Mouse (Mus musculus): Measurements from ENCODE around the gene Tmcc2. TPM values are rescaled to one million over a fixed set of nuclear protein-coding genes. Genes with fewer than 3 reads are reported as not detected.

Gene Tmcc2
- polyA plus RNA-seq, 1 experiment from 2014 or later = 154 TPM

GRCm38 (mm10) chr1:132334178-132334801 lies 56.8 kb downstream of the Tmcc2 start:
- TF ChIP-seq CTCF (IDR thresholded peaks at IDR 0.05; ENCODE audit: low read depth) = no peak
- TF ChIP-seq EP300 (IDR thresholded peaks at IDR 0.05; ENCODE audit: low read depth) = no peak
- DNase-seq (no peak), ATAC-seq (peak; percentile 59)
- no peaks in the 10 kb centered on the region for H3K9me3 ChIP-seq (ENCODE audit: low read length)
- H3K4me2 ChIP-seq (ENCODE audit: low read depth, low read length) = no peak overlapping the region
- peaks cover 26% of the 10 kb centered on the region for H3K36me3 ChIP-seq (replicated peaks; ENCODE audit: insufficient read depth, low read length)
- WGBS (ENCODE audit: insufficient replicate concordance) = 31% methylated on average over 6 of the region's 6 CpGs
- no peaks in the 10 kb centered on the region for H3K27me3 ChIP-seq (ENCODE audit: insufficient read depth, low read length)
- peaks cover 44% of the 10 kb centered on the region for H3K4me1 ChIP-seq (ENCODE audit: insufficient read depth)
- H3K27ac ChIP-seq (ENCODE audit: low read depth) = peak overlapping the region; percentile 84
- no peak overlapping the region for H3K4me3 ChIP-seq (ENCODE audit: low read depth, low read length)
- no peak overlapping the region; the same call in 1 of the 2 replicates for H3K9ac ChIP-seq (replicated peaks)

- WGBS (ENCODE audit: insufficient replicate concordance) = 41% methylated on average over 4 of the region's 4 CpGs
- Histone ChIP-seq H3K36me3 (replicated peaks; ENCODE audit: insufficient read depth, low read length) (peaks cover 26% of the 10 kb centered on the region), H3K4me3 (ENCODE audit: low read depth, low read length) (no peak overlapping the region), H3K27me3 (ENCODE audit: insufficient read depth, low read length) (no peaks in the 10 kb centered on the region), H3K9me3 (ENCODE audit: low read length) (no peaks in the 10 kb centered on the region), H3K4me2 (ENCODE audit: low read depth, low read length) (peak overlapping the region; percentile 53), H3K9ac (replicated peaks) (no peak overlapping the region; the same call in 1 of the 2 replicates), H3K27ac (ENCODE audit: low read depth) (peak overlapping the region; percentile 84), H3K4me1 (ENCODE audit: insufficient read depth) (peaks cover 48% of the 10 kb centered on the region)
- peak; percentile 74 for DNase-seq
- ATAC-seq = peak; percentile 88
- TF ChIP-seq CTCF (IDR thresholded peaks at IDR 0.05; ENCODE audit: low read depth) = no peak
- TF ChIP-seq EP300 (IDR thresholded peaks at IDR 0.05; ENCODE audit: low read depth) = peak; percentile 46
Measured at GRCm38 (mm10) chr1:132333675-132334141, 57.4 kb downstream of the Tmcc2 start.

DNA sequence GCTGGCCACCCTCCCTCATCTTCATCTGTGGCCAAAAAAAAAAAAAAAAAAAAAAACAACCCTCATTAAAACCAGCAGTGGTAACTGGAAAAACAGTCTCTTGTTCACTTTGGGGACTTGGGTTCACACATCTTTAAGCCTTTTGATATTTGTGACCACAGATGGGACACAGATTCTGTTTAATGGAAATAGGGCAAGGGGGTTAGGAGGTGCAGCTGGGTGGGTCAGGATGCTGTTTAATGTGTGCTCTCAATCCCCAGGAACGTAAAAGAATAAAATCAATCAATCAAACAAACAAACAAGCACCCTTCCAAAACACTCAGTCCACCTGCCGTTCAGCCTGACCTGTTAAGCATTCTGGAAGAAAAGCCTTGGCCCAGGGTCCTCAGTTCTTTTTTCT lies 57.9 kb downstream of the Tmcc2 start:
- no peak overlapping the region for H3K4me3 ChIP-seq (ENCODE audit: low read depth, low read length)
- no peaks in the 10 kb centered on the region for H3K27me3 ChIP-seq (ENCODE audit: insufficient read depth, low read length)
- peak overlapping the region; percentile 53 for H3K4me2 ChIP-seq (ENCODE audit: low read depth, low read length)
- TF ChIP-seq CTCF (IDR thresholded peaks at IDR 0.05; ENCODE audit: low read depth) (no peak), EP300 (IDR thresholded peaks at IDR 0.05; ENCODE audit: low read depth) (no peak)
- WGBS (ENCODE audit: insufficient replicate concordance) = 45% methylated on average over 2 of the region's 2 CpGs
- peaks cover 49% of the 10 kb centered on the region for H3K4me1 ChIP-seq (ENCODE audit: insufficient read depth)
- H3K36me3 ChIP-seq (replicated peaks; ENCODE audit: insufficient read depth, low read length) = peaks cover 28% of the 10 kb centered on the region
- no peak for ATAC-seq
- no peak overlapping the region for H3K9ac ChIP-seq (replicated peaks)
- no peaks in the 10 kb centered on the region for H3K9me3 ChIP-seq (ENCODE audit: low read length)
- no peak for DNase-seq
- peak overlapping the region; percentile 84 for H3K27ac ChIP-seq (ENCODE audit: low read depth)

GRCm38 (mm10) chr1:132331283-132331682 lies 59.8 kb downstream of the Tmcc2 start:
- peaks cover 50% of the 10 kb centered on the region for H3K4me1 ChIP-seq (ENCODE audit: insufficient read depth)
- 78% methylated on average over 17 of the region's 17 CpGs for WGBS (ENCODE audit: insufficient replicate concordance)
- no peak for DNase-seq

GRCm38 (mm10) chr1:132330397-132330796 lies 60.7 kb downstream of the Tmcc2 start:
- 85% methylated on average over 15 of the region's 15 CpGs for WGBS (ENCODE audit: insufficient replicate concordance)
- no peak overlapping the region for H3K4me3 ChIP-seq (ENCODE audit: low read depth, low read length)
- H3K27ac ChIP-seq (ENCODE audit: low read depth) = no peak overlapping the region
- TF ChIP-seq EP300 (IDR thresholded peaks at IDR 0.05; ENCODE audit: low read depth) = no peak
- no peak for TF ChIP-seq CTCF (IDR thresholded peaks at IDR 0.05; ENCODE audit: low read depth)
- H3K4me1 ChIP-seq (ENCODE audit: insufficient read depth) = peaks cover 42% of the 10 kb centered on the region
- DNase-seq (no peak), ATAC-seq (no peak)
- H3K9ac ChIP-seq (replicated peaks) = no peak overlapping the region
- H3K27me3 ChIP-seq (ENCODE audit: insufficient read depth, low read length) = no peaks in the 10 kb centered on the region
- peaks cover 38% of the 10 kb centered on the region for H3K36me3 ChIP-seq (replicated peaks; ENCODE audit: insufficient read depth, low read length)
- H3K9me3 ChIP-seq (ENCODE audit: low read length) = no peaks in the 10 kb centered on the region
- no peak overlapping the region for H3K4me2 ChIP-seq (ENCODE audit: low read depth, low read length)

More at GRCm38 (mm10) chr1:132331283-132331682, 59.8 kb downstream of the Tmcc2 start:
- no peak for ATAC-seq
- H3K4me3 ChIP-seq (ENCODE audit: low read depth, low read length) = no peak overlapping the region
- no peak overlapping the region for H3K4me2 ChIP-seq (ENCODE audit: low read depth, low read length)
- no peaks in the 10 kb centered on the region for H3K9me3 ChIP-seq (ENCODE audit: low read length)
- no peak overlapping the region for H3K27ac ChIP-seq (ENCODE audit: low read depth)
- H3K36me3 ChIP-seq (replicated peaks; ENCODE audit: insufficient read depth, low read length) = peaks cover 34% of the 10 kb centered on the region
- H3K9ac ChIP-seq (replicated peaks) = no peak overlapping the region
- TF ChIP-seq EP300 (IDR thresholded peaks at IDR 0.05; ENCODE audit: low read depth) = no peak
- TF ChIP-seq CTCF (IDR thresholded peaks at IDR 0.05; ENCODE audit: low read depth) = no peak
- H3K27me3 ChIP-seq (ENCODE audit: insufficient read depth, low read length) = no peaks in the 10 kb centered on the region

DNA sequence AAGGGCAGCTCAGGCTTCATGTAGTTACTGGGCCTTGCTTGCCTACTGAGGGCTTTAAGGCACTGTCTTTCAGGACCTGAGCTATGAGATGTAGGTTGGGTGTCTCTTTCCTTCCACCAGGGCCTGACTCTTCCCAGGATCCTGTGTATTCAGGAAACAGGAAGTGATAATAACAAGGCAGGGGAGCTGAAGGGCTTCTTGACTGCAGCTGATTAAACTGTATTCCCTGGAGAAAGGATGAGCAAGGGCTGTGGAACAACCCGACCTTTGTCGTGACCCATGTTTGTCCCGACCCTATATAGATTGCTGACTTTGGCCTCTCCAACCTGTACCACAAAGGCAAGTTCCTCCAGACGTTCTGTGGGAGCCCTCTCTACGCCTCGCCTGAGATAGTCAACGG lies 61.4 kb downstream of the Tmcc2 start:
- DNase-seq (no peak), ATAC-seq (no peak)
- TF ChIP-seq EP300 (IDR thresholded peaks at IDR 0.05; ENCODE audit: low read depth) (no peak), CTCF (IDR thresholded peaks at IDR 0.05; ENCODE audit: low read depth) (no peak)
- 65% methylated on average over 7 of the region's 7 CpGs for WGBS (ENCODE audit: insufficient replicate concordance)
- no peak overlapping the region for H3K4me3 ChIP-seq (ENCODE audit: low read depth, low read length)
- no peaks in the 10 kb centered on the region for H3K9me3 ChIP-seq (ENCODE audit: low read length)
- H3K4me1 ChIP-seq (ENCODE audit: insufficient read depth) = peaks cover 34% of the 10 kb centered on the region
- H3K36me3 ChIP-seq (replicated peaks; ENCODE audit: insufficient read depth, low read length) = peaks cover 43% of the 10 kb centered on the region
- no peak overlapping the region; the same call in 1 of the 2 replicates for H3K27ac ChIP-seq (ENCODE audit: low read depth)
- H3K4me2 ChIP-seq (ENCODE audit: low read depth, low read length) = no peak overlapping the region
- no peaks in the 10 kb centered on the region for H3K27me3 ChIP-seq (ENCODE audit: insufficient read depth, low read length)
- no peak overlapping the region for H3K9ac ChIP-seq (replicated peaks)
